32 mouse cellular contexts compared by ENCODE assay signal in the genomic region with DNA sequence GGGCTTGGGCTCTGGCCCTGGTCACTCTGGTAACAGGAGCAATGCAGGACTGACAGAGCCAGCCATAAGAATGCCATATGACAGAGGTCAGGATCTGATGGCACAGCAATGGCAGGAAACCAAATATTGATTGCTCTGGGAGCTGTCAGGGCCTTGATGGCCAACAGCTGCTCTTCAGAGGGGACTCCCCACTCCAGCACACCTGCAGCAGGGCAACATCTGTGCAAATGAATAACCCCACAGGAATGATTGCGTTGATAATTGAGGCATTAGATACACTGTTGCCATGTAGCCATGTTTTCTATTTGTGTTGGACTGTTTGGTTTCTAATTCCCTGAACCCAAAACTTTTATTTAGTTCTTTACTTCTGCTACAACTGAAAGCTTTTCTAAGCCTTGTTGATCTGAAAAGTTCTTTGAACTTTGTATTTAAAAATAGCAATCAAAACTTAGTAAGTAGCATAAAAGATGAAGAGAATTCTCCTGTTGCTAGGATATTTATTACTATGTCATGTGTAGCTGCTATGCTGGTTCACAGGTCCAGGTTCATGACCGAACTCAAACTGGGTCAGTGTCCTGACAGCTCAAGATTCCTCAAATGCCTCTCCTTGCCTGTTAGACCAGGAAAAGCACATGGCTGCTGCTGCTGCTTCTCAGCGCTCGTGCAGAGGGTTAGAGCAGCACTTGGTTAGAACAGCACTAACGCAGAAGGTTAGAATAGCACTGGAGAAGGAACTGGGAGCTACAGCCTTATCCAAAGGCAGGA. TPM values are rescaled to one million over a fixed set of nuclear protein-coding genes. Genes with fewer than 3 reads are reported as not detected.
DNase-seq lines count a peak whose midpoint lies in the region; ATAC-seq and TF ChIP-seq lines count a peak whose summit lies in the region.
"Had no signal": no experiment of that assay in that cellular context is flagged by ENCODE, and none has a peak within 500 bp of the region (broad histone marks: within the 10 kb centered on the region; RNA-seq: fewer than 3 reads in every experiment).

No protein-coding gene starts in this region.

- no peak overlapping the region for H3K4me2 ChIP-seq in hindbrain, embryonic 13.5 days
- H3K4me2 ChIP-seq in intestine, postnatal 0 days (replicated peaks; ENCODE audit: low read depth): no peak overlapping the region
- H3K4me2 ChIP-seq: embryonic facial prominence, embryonic 12.5 days; forebrain, embryonic 15.5 days; heart, embryonic 13.5 days; hindbrain, embryonic 12.5 days; limb, embryonic 12.5 days; liver, embryonic 12.5 days; midbrain, embryonic 12.5 days; neural tube, embryonic 12.5 days had no signal

- no peaks in the 10 kb centered on the region for H3K9me3 ChIP-seq in hindbrain, embryonic 13.5 days
- H3K9me3 ChIP-seq in intestine, postnatal 0 days (ENCODE audit: control insufficient read depth): no peaks in the 10 kb centered on the region
- H3K9me3 ChIP-seq: embryonic facial prominence, embryonic 12.5 days; forebrain, embryonic 10.5 days; forebrain, embryonic 15.5 days; heart, embryonic 13.5 days; hindbrain, embryonic 12.5 days; limb, embryonic 12.5 days; liver, embryonic 12.5 days; midbrain, embryonic 12.5 days; neural tube, embryonic 12.5 days had no signal

- peaks cover 23% of the 10 kb centered on the region for H3K4me1 ChIP-seq in hindbrain, embryonic 13.5 days (replicated peaks)
- no peaks in the 10 kb centered on the region; the same call in 1 of the 2 replicates for H3K4me1 ChIP-seq in intestine, postnatal 0 days (replicated peaks; ENCODE audit: control insufficient read depth, insufficient read depth, low read length)
- H3K4me1 ChIP-seq: limb, embryonic 12.5 days had no signal

- peak; percentile 17 for DNase-seq in embryo, embryonic 10.5 days (ENCODE audit: low spot score)
- no peak for DNase-seq in embryo, embryonic 10 days (ENCODE audit: low spot score)
- peak; percentile 11 for DNase-seq in kidney, adult 9 months
- DNase-seq in kidney, adult 11 months: no peak
- peak; percentile 80 for DNase-seq in A20 (ENCODE audit: low read depth, low spot score)
- DNase-seq in kidney, postnatal 36 days: peak; percentile 18 to 23
- DNase-seq: adrenal gland, adult 2 months; adrenal gland, postnatal 36 days; cerebellum, adult 18-20 months; cerebellum, postnatal 10 days; heart, postnatal 10 days; liver, postnatal 0 days; lung, postnatal 36 days; right cerebral cortex, adult 18-20 months; spleen, adult 18-20 months; thymus, postnatal 25 days had no signal

- 51% methylated on average over 5 of the region's 5 CpGs for WGBS in hindbrain, embryonic 13.5 days
- 39% methylated on average over 5 of the region's 5 CpGs for WGBS in intestine, postnatal 0 days

- H3K27me3 ChIP-seq in hindbrain, embryonic 13.5 days: no peaks in the 10 kb centered on the region
- H3K27me3 ChIP-seq in intestine, postnatal 0 days (replicated peaks; ENCODE audit: control insufficient read depth, insufficient read depth, low read length): no peaks in the 10 kb centered on the region
- H3K27me3 ChIP-seq: embryonic facial prominence, embryonic 12.5 days; forebrain, embryonic 15.5 days; hindbrain, embryonic 12.5 days; neural tube, embryonic 12.5 days had no signal

- no peak overlapping the region for H3K9ac ChIP-seq in hindbrain, embryonic 13.5 days
- H3K9ac ChIP-seq in intestine, postnatal 0 days (ENCODE audit: low read depth, low read length): no peak overlapping the region
- H3K9ac ChIP-seq: embryonic facial prominence, embryonic 12.5 days; forebrain, embryonic 15.5 days; heart, embryonic 13.5 days; hindbrain, embryonic 12.5 days; limb, embryonic 12.5 days; liver, embryonic 12.5 days; liver, postnatal 0 days; midbrain, embryonic 12.5 days; neural tube, embryonic 12.5 days had no signal

- ATAC-seq in hindbrain, embryonic 13.5 days (ENCODE audit: low FRiP score): no peak
- no peak for ATAC-seq in intestine, postnatal 0 days
- ATAC-seq: activated CD4-positive, CD25-positive, alpha-beta regulatory T cell, adult 4 months; forebrain, embryonic 15.5 days; intestine, embryonic 16.5 days; liver, embryonic 12.5 days; liver, postnatal 0 days had no signal

- no peak overlapping the region for H3K4me3 ChIP-seq in hindbrain, embryonic 13.5 days
- H3K4me3 ChIP-seq in intestine, postnatal 0 days (ENCODE audit: low read depth, low read length): no peak overlapping the region
- H3K4me3 ChIP-seq: embryonic facial prominence, embryonic 12.5 days; forebrain, embryonic 10.5 days; forebrain, embryonic 15.5 days; heart, embryonic 13.5 days; hindbrain, embryonic 12.5 days; layer of hippocampus, adult 2 months; left cerebral cortex, adult 2 months; limb, embryonic 12.5 days; liver, embryonic 12.5 days; midbrain, embryonic 12.5 days; myocyte; neural tube, embryonic 12.5 days had no signal

- no peak overlapping the region for H3K27ac ChIP-seq in hindbrain, embryonic 13.5 days
- no peak overlapping the region for H3K27ac ChIP-seq in intestine, postnatal 0 days (ENCODE audit: low read depth, low read length)
- H3K27ac ChIP-seq: embryonic facial prominence, embryonic 12.5 days; forebrain, embryonic 10.5 days; forebrain, embryonic 15.5 days; heart, embryonic 13.5 days; hindbrain, embryonic 12.5 days; layer of hippocampus, adult 2 months; left cerebral cortex, adult 2 months; limb, embryonic 12.5 days; liver, embryonic 12.5 days; midbrain, embryonic 12.5 days; neural tube, embryonic 12.5 days had no signal

- H3K36me3 ChIP-seq in hindbrain, embryonic 13.5 days: no peaks in the 10 kb centered on the region
- H3K36me3 ChIP-seq in intestine, postnatal 0 days (ENCODE audit: control insufficient read depth, insufficient read depth): no peaks in the 10 kb centered on the region
- H3K36me3 ChIP-seq: embryonic facial prominence, embryonic 12.5 days; forebrain, embryonic 10.5 days; forebrain, embryonic 15.5 days; heart, embryonic 13.5 days; hindbrain, embryonic 12.5 days; limb, embryonic 12.5 days; liver, embryonic 12.5 days; midbrain, embryonic 12.5 days; neural tube, embryonic 12.5 days had no signal

- TF ChIP-seq CTCF in intestine, postnatal 0 days (IDR thresholded peaks at IDR 0.05; ENCODE audit: low read depth): no peak

RNA-seq across cellular contexts. Expression of a gene that starts 34.4 kb away (rescaled TPM):
- polyA plus RNA-seq in hindbrain, embryonic 13.5 days (2015; fragmentation: Nextera tagmentation; extraction: Ambion mirVana): 0.89 and 1.1 TPM in 2 replicates
- 6.1 and 6.7 TPM in 2 replicates for polyA plus RNA-seq in intestine, postnatal 0 days (2015; fragmentation: Nextera tagmentation; extraction: Ambion mirVana)

RNA-seq across cellular contexts. Expression of a gene that starts 46.1 kb away (rescaled TPM):
- polyA plus RNA-seq in hindbrain, embryonic 13.5 days (2015; fragmentation: Nextera tagmentation; extraction: Ambion mirVana): 19.6 and 21.3 TPM in 2 replicates
- polyA plus RNA-seq in intestine, postnatal 0 days (2015; fragmentation: Nextera tagmentation; extraction: Ambion mirVana): 29.4 and 31.6 TPM in 2 replicates

RNA-seq across cellular contexts. Expression of a gene that starts 50.5 kb away (rescaled TPM):
- 36.2 and 39.8 TPM in 2 replicates for polyA plus RNA-seq in hindbrain, embryonic 13.5 days (2015; fragmentation: Nextera tagmentation; extraction: Ambion mirVana)
- 27.2 and 27.5 TPM in 2 replicates for polyA plus RNA-seq in intestine, postnatal 0 days (2015; fragmentation: Nextera tagmentation; extraction: Ambion mirVana)

Comparison
In these comparisons a context has a peak if more than half of its experiments do, and no peak if none do; other contexts are left out.
1. DNase-seq: peak in embryo, embryonic 10.5 days (single experiment), kidney, adult 9 months (single experiment), A20 (single experiment) and kidney, postnatal 36 days (2 of 2); none in embryo, embryonic 10 days (single experiment) and kidney, adult 11 months (single experiment).